Mouse (Mus musculus): Measurements from ENCODE around the gene Hint3.

- no peak for TF ChIP-seq CTCF (IDR thresholded peaks at IDR 0.05; ENCODE audit: extremely low read depth, insufficient read depth, low read length)
- TF ChIP-seq POLR2A (IDR thresholded peaks at IDR 0.05; ENCODE audit: extremely low read depth, insufficient read depth, low read length) = no peak
Observed at GRCm38 (mm10) chr10:30666580-30666979, 37.1 kb upstream of the Hint3 start.

Measured in cortical plate, adult 2 months (tissue).